In the genomic region with DNA sequence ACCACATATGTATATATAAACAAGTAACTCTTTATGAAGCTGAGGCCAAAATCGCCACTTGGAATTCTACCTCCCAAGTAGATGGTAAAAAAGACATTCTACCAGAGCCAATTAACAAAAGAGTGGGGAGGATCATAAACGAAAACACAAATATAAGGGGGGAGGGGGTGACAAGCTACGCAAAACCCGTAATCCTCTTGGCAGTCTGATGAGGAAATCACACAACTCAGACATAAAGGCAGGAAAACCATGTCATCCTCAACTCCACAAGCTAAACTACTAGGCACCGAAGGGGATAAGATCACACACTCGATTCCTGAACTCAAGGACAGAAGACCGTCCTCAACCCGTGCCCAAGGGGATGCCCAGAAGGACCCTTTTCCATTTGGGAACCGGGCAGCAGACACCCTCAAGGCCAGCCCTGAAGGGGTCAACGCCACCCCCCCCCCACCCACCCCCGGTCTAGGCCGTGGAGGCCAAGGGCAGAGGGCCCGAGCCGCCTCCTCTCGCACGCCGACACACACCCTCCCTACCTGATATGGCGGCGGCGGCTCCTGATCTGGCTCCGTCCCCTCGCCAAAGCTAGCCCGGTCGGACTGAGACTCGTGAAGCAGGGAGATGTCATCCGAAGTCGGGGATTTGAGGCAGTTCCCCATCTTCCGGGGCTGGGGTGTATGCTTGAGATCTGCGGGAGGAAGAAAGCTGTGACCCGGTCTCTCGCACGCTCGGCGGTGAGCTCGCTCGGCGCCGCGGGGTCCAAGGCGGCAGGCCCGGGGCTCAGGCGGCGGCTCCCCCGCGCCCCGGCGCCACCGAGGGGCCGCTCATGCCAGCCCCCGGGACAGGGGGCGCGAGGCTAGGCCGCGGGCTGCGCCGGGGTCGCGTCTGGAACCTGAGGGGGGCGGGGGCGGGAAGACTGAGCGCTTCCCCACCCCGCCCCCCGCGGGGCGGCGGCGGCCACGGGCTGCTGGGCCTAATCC, we compare ENCODE assay signal across 8 mouse cellular contexts. TPM values are rescaled to one million over a fixed set of nuclear protein-coding genes. Genes with fewer than 3 reads are reported as not detected.
DNase-seq lines count a peak whose midpoint lies in the region; ATAC-seq lines count a peak whose summit lies in the region.

No protein-coding gene starts in this region.

- peak overlapping the region; percentile 95 for H3K27ac ChIP-seq in intestine, embryonic 16.5 days (ENCODE audit: low read length)
- H3K27ac ChIP-seq in limb, embryonic 12.5 days = peak overlapping the region; percentile 96
- H3K27ac ChIP-seq in midbrain, embryonic 14.5 days (replicated peaks; ENCODE audit: low read depth, low read length) = peak overlapping the region; percentile 97

- ATAC-seq in intestine, embryonic 16.5 days = peak; percentile 67
- ATAC-seq in limb, embryonic 12.5 days (ENCODE audit: insufficient number of reproducible peaks, insufficient read depth, low FRiP score, low TSS enrichment, low read depth) = peak; percentile 66; the same call in 1 of the 2 replicates
- ATAC-seq in midbrain, embryonic 14.5 days (ENCODE audit: low FRiP score, low TSS enrichment) = peak; percentile 64

- H3K36me3 ChIP-seq in intestine, embryonic 16.5 days (ENCODE audit: control insufficient read depth, insufficient read depth, low read length) = no peaks in the 10 kb centered on the region
- peaks cover 15% of the 10 kb centered on the region; the same call in 1 of the 2 replicates for H3K36me3 ChIP-seq in limb, embryonic 12.5 days
- no peaks in the 10 kb centered on the region for H3K36me3 ChIP-seq in midbrain, embryonic 14.5 days (ENCODE audit: control insufficient read depth, insufficient read depth, low read length)

- peak overlapping the region; percentile 99 for H3K9ac ChIP-seq in intestine, embryonic 16.5 days (ENCODE audit: low read depth, low read length)
- H3K9ac ChIP-seq in limb, embryonic 12.5 days (replicated peaks) = peak overlapping the region; percentile 97
- peak overlapping the region; percentile 98 for H3K9ac ChIP-seq in midbrain, embryonic 14.5 days (replicated peaks; ENCODE audit: low read length)

- under 1% methylated on average over 62 of the region's 68 CpGs for WGBS in intestine, embryonic 16.5 days
- under 1% methylated on average over 64 of the region's 68 CpGs for WGBS in limb, embryonic 12.5 days
- under 1% methylated on average over 65 of the region's 68 CpGs for WGBS in midbrain, embryonic 14.5 days

- H3K4me1 ChIP-seq in intestine, embryonic 16.5 days (ENCODE audit: control insufficient read depth, insufficient read depth, low read length) = peaks cover 5% of the 10 kb centered on the region; the same call in 1 of the 2 replicates
- peaks cover 9% of the 10 kb centered on the region for H3K4me1 ChIP-seq in limb, embryonic 12.5 days (replicated peaks)
- H3K4me1 ChIP-seq in midbrain, embryonic 14.5 days (ENCODE audit: control insufficient read depth, insufficient read depth, low read length) = peaks cover 10% of the 10 kb centered on the region

- no peaks in the 10 kb centered on the region for H3K27me3 ChIP-seq in intestine, embryonic 16.5 days (replicated peaks; ENCODE audit: control insufficient read depth, insufficient read depth, low read length)
- H3K27me3 ChIP-seq in limb, embryonic 12.5 days = no peaks in the 10 kb centered on the region
- no peaks in the 10 kb centered on the region for H3K27me3 ChIP-seq in midbrain, embryonic 14.5 days (ENCODE audit: control insufficient read depth, insufficient read depth, low read length)

- H3K4me3 ChIP-seq in intestine, embryonic 16.5 days (ENCODE audit: low read length) = peak overlapping the region; percentile 93
- peak overlapping the region; percentile 91 for H3K4me3 ChIP-seq in limb, embryonic 12.5 days (replicated peaks)
- peak overlapping the region; percentile 91 for H3K4me3 ChIP-seq in midbrain, embryonic 14.5 days (replicated peaks; ENCODE audit: low read depth, low read length)

- peak overlapping the region; percentile 66 for H3K4me2 ChIP-seq in intestine, embryonic 16.5 days (ENCODE audit: low read depth, low read length)
- peak overlapping the region; percentile 75 for H3K4me2 ChIP-seq in limb, embryonic 12.5 days
- peak overlapping the region; percentile 82 for H3K4me2 ChIP-seq in midbrain, embryonic 14.5 days (ENCODE audit: low read length)

- DNase-seq in ovary, postnatal 10 days (ENCODE audit: low spot score) = peak; percentile 35
- no peak for DNase-seq in ovary, adult 18-20 months (ENCODE audit: low spot score)
- DNase-seq in embryo, embryonic 11 days = peak; percentile 72
- peak; percentile 42 to 56 for DNase-seq in gastrocnemius, postnatal 36 days
- DNase-seq in midbrain, embryonic 14.5 days = peak; percentile 71
- DNase-seq in spleen, postnatal 36 days (ENCODE audit: low spot score in 2 of 2) = peak; percentile 26 to 45

- no peaks in the 10 kb centered on the region for H3K9me3 ChIP-seq in intestine, embryonic 16.5 days (ENCODE audit: control insufficient read depth, low read length)
- H3K9me3 ChIP-seq in limb, embryonic 12.5 days = no peaks in the 10 kb centered on the region
- H3K9me3 ChIP-seq in midbrain, embryonic 14.5 days (ENCODE audit: control insufficient read depth, low read length) = no peaks in the 10 kb centered on the region

- intact Hi-C loops in gastrocnemius, postnatal 36 days (cut with DNase I) = loop anchor here (5.0 kb wide), 1 partner anchor 34 kb away; no protein-coding TSS in a partner anchor

RNA-seq across cellular contexts. Expression of gene Rnf11, which starts 8.7 kb away (rescaled TPM):
- total RNA-seq in gastrocnemius, postnatal 36 days (2021) = 100 to 1,000 TPM; 122 to 129 TPM
- 15.0 and 21.8 TPM in 2 replicates for polyA plus RNA-seq in intestine, embryonic 16.5 days (2015; fragmentation: Nextera tagmentation; extraction: Ambion mirVana)
- 44.3 and 45.9 TPM in 2 replicates for polyA plus RNA-seq in limb, embryonic 12.5 days (2016; fragmentation: Nextera tagmentation; extraction: Ambion mirVana)
- 84.5 and 104 TPM in 2 replicates for polyA plus RNA-seq in midbrain, embryonic 14.5 days (2014; fragmentation: Nextera tagmentation; extraction: Ambion mirVana)

RNA-seq across cellular contexts. Expression of gene 4930522H14Rik, which starts 55.2 kb away (rescaled TPM):
- total RNA-seq in gastrocnemius, postnatal 36 days (2021) = not detected
- polyA plus RNA-seq in intestine, embryonic 16.5 days (2015; fragmentation: Nextera tagmentation; extraction: Ambion mirVana) = not detected in 2 replicates
- not detected in 2 replicates for polyA plus RNA-seq in limb, embryonic 12.5 days (2016; fragmentation: Nextera tagmentation; extraction: Ambion mirVana)
- not detected in 2 replicates for polyA plus RNA-seq in midbrain, embryonic 14.5 days (2014; fragmentation: Nextera tagmentation; extraction: Ambion mirVana)
